Mouse (Mus musculus) embryonic facial prominence, embryonic 13.5 days (tissue): ENCODE results near the gene Acod1. TPM values are rescaled to one million over a fixed set of nuclear protein-coding genes. Genes with fewer than 3 reads are reported as not detected.

ENCODE experiments used
- ATAC-seq: fragments of 200-750 bp; cut with Nextera tagmentation; 2 replicates; pipeline ENCODE4 v1.8.0; 2017; ENCODE audit warnings: low read depth; ENCODE audit not compliant: insufficient number of reproducible peaks, insufficient read depth, low FRiP score, low TSS enrichment
- H3K27ac ChIP-seq: fragments of 300-500 bp; sonication (generic); 2 replicates; pipeline ENCODE4 v1.5.1; 2015; ENCODE audit warnings: moderate library complexity, mild to moderate bottlenecking, inconsistent platforms
- H3K27me3 ChIP-seq: fragments of 300-500 bp; sonication (generic); 2 replicates; pipeline ENCODE4 v1.6.1; 2015; ENCODE audit warnings: mild to moderate bottlenecking, inconsistent platforms
- H3K36me3 ChIP-seq: fragments of 300-500 bp; sonication (generic); 2 replicates; pipeline ENCODE4 v1.6.1; 2015; ENCODE audit warnings: mild to moderate bottlenecking, inconsistent platforms
- H3K4me1 ChIP-seq: fragments of 300-500 bp; sonication (generic); 2 replicates; pipeline ENCODE4 v1.6.1; 2015; ENCODE audit warnings: inconsistent platforms
- H3K4me2 ChIP-seq: fragments of 300-500 bp; sonication (generic); 2 replicates; pipeline ENCODE4 v1.6.1; 2015; ENCODE audit warnings: moderate library complexity, mild to moderate bottlenecking, inconsistent platforms
- H3K4me3 ChIP-seq: fragments of 300-500 bp; sonication (generic); 2 replicates; pipeline ENCODE4 v1.5.1; 2015; ENCODE audit warnings: mild to moderate bottlenecking, inconsistent platforms
- H3K9ac ChIP-seq: fragments of 300-500 bp; sonication (generic); 2 replicates; pipeline ENCODE4 v1.6.1; 2015; ENCODE audit warnings: mild to moderate bottlenecking, inconsistent platforms
- H3K9me3 ChIP-seq: fragments of 300-500 bp; sonication (generic); 2 replicates; pipeline ENCODE4 v1.6.1; 2016; ENCODE audit warnings: inconsistent platforms
- WGBS: fragments of 180-500 bp; shearing (Covaris S2); methylation state at CpG from one replicate; pipeline ENCODE4 v1.1.7; 2015; ENCODE audit warnings: mixed read lengths; 5-methylcytosine and 5-hydroxymethylcytosine counted together
- polyA plus RNA-seq: library from polyadenylated mRNA; unstranded; fragments of >200 nt; fragmentation: Nextera tagmentation; extraction: Ambion mirVana; gene quantifications from 2 replicates; pipeline ENCODE4 v1.2.1, GENCODE M21; 2015

Gene Acod1
- polyA plus RNA-seq, result not detected in 2 replicates

DNA sequence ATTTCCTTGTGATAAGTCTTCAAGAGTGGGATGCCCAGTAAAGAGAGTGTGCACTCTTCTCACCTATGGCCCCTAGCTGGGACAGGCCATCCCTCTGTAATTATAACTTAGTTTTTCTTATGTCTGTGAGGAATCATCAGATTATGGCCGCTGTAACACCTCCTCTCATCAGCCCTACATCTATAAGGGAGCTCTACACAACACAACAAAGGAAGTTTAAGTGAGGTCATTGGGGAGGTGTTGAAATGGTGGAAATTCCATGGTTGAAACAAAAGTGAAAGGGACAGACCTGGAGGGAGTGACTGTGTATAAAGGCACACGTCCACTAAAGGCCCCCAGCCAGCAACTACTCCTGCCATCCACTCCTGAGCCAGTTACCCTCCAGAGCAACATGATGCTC, at the start of gene Acod1:
Gene Acod1 (plus strand): TSS at position 301 of the 400 bp plus-strand sequence.
- WGBS, result 84% methylated on average over 2 of the region's 2 CpGs
- no peak within 1 kb of the TSS for H3K9ac ChIP-seq
- H3K4me2 ChIP-seq, result no peak within 1 kb of the TSS
- H3K4me1 ChIP-seq, result peaks cover 7% of the 10 kb centered on the region; the same call in 1 of the 2 replicates
- no peak for ATAC-seq
- H3K27me3 ChIP-seq, result no peaks in the 10 kb centered on the region
- no peak within 1 kb of the TSS for H3K27ac ChIP-seq
- no peak within 1 kb of the TSS for H3K4me3 ChIP-seq
- no peaks in the 10 kb centered on the region for H3K9me3 ChIP-seq
- H3K36me3 ChIP-seq, result no peaks in the 10 kb centered on the region

DNA sequence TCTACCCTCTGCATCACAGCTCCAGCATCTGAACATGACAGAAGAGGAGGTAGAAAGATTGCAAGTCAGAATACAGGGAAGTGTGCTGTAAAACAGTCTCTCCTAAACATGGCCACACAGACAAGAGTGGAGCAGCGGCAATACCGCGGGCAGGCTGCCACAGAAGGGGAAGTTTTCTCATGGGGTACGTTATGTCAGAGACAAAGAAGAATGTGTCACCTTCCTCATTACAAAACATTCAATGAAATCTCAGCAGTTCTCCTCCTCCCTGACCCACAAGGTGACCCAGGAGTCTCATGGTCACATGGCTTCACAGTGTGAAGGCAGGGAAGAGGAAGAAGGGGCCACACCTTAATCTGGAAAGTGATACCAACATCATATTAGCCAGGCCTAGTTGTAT, 39.0 kb upstream of the Acod1 start:
- H3K9ac ChIP-seq, result no peak overlapping the region
- no peak for ATAC-seq
- no peak overlapping the region for H3K4me2 ChIP-seq
- H3K36me3 ChIP-seq, result no peaks in the 10 kb centered on the region
- no peaks in the 10 kb centered on the region for H3K9me3 ChIP-seq
- H3K4me1 ChIP-seq, result peaks cover 2% of the 10 kb centered on the region; the same call in 1 of the 2 replicates
- no peak overlapping the region for H3K27ac ChIP-seq
- WGBS, result 89% methylated on average over 4 of the region's 4 CpGs
- H3K27me3 ChIP-seq, result no peaks in the 10 kb centered on the region
- H3K4me3 ChIP-seq, result no peak overlapping the region

DNA sequence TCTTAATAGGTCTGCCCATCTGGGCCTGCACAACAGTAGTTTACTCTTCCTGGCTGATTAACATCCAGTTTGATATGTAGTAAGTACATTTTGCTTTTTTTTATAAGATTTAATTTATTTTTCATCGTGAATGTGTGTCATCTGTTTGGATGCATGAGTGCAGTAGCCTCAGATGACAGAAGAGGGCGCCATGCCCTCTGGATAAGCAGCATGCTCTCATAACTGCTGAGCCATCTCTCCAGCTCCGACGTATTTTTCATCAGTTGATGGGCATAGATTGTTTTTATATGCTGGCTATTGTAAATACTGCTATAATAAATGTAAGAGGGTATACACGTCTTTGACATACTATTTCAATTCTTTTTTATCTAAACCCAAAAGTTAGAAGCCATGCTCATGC, 35.0 kb upstream of the Acod1 start:
- Histone ChIP-seq H3K36me3 (no peaks in the 10 kb centered on the region), H3K27ac (no peak overlapping the region), H3K4me1 (peaks cover 4% of the 10 kb centered on the region; the same call in 1 of the 2 replicates), H3K4me3 (no peak overlapping the region), H3K9me3 (no peaks in the 10 kb centered on the region), H3K9ac (no peak overlapping the region), H3K27me3 (no peaks in the 10 kb centered on the region), H3K4me2 (no peak overlapping the region)
- ATAC-seq, result no peak
- 35% methylated on average over 5 of the region's 5 CpGs for WGBS

DNA sequence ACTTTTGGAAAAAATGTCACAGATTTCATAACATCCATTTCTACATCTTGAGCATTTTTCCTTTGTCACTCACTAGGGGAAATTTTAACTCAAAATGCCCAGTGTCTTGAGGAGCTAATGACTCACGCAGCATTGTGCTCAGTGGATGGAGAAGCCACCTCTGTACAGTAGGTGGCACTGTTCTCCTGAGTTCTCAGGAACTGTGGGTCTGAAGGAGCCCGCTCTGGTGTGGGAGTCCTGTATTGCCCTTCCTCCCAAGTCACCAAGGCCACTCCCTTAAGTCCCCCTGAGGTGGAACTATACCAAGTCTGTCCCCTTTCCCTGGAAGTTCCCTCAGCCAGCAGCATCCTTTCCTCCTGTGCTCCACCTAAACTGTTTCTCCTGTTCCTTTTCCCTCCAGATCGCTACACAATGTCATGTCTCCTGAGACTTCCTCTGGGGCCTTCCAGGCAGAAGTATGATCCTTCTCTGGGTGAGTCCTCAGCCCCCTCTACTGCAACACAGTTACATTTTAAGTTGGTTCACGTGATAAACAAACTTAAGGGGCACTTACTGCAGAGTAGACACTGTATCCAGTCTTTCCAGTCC, 34.1 kb upstream of the Acod1 start:
- no peak for ATAC-seq
- Histone ChIP-seq H3K9ac (no peak overlapping the region), H3K27me3 (no peaks in the 10 kb centered on the region), H3K4me3 (no peak overlapping the region), H3K4me1 (peaks cover 4% of the 10 kb centered on the region; the same call in 1 of the 2 replicates), H3K9me3 (no peaks in the 10 kb centered on the region), H3K4me2 (no peak overlapping the region; the same call in 1 of the 2 replicates), H3K36me3 (no peaks in the 10 kb centered on the region), H3K27ac (no peak overlapping the region)
- WGBS, result 24% methylated on average over 4 of the region's 4 CpGs

DNA sequence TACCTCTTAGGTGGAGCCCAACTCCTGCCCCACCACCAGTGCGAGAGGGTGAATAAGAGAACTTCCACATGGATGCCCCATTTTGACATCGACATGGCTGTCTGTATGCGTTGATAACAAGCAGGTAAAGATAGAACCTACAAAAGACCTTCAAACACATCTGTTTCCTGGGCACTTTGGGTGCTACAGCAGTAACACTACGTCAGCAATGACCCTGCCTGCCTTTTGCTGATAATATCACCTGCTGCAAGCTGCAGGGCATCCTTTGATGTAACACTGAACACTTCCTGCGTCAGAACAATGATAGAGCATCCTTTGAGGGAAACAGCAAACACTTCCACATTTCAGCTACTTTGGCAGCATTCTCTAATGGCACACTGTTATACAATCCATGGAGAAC, 29.8 kb upstream of the Acod1 start:
- Histone ChIP-seq H3K27me3 (no peaks in the 10 kb centered on the region), H3K9ac (no peak overlapping the region), H3K27ac (no peak overlapping the region), H3K4me3 (no peak overlapping the region), H3K9me3 (no peaks in the 10 kb centered on the region), H3K4me1 (peaks cover 7% of the 10 kb centered on the region; the same call in 1 of the 2 replicates), H3K36me3 (no peaks in the 10 kb centered on the region), H3K4me2 (no peak overlapping the region)
- ATAC-seq, result no peak
- WGBS, result 66% methylated on average over 5 of the region's 5 CpGs

DNA sequence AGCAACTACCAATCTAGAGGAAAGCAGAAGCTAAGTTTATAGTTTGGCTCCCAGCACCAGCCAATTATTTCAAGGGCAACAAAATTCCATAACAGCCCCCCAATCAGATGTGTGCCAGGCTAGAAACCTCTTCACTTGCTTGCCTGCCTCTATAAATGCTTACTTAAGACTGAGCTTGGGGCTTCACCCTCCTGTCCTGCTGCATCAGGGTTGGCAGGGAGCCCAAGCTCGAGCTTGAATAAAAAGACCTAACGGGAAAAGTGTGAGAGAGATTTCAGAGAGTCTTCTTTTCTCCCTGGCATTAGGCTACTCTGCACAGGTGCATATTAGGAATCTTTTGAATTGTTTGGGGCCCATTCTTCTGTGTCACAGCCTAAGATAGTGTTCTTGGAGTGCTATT, 26.7 kb upstream of the Acod1 start:
- H3K9ac ChIP-seq, result no peak overlapping the region
- no peak for ATAC-seq
- no peak overlapping the region for H3K27ac ChIP-seq
- 0 out of 2 replicates have a peak, but pooled peaks cover 3% of the 10 kb centered on the region for H3K4me1 ChIP-seq
- H3K27me3 ChIP-seq, result no peaks in the 10 kb centered on the region
- no peaks in the 10 kb centered on the region for H3K9me3 ChIP-seq
- H3K4me2 ChIP-seq, result no peak overlapping the region
- no peak overlapping the region for H3K4me3 ChIP-seq
- 59% methylated on average over 2 of the region's 2 CpGs for WGBS
- H3K36me3 ChIP-seq, result no peaks in the 10 kb centered on the region

DNA sequence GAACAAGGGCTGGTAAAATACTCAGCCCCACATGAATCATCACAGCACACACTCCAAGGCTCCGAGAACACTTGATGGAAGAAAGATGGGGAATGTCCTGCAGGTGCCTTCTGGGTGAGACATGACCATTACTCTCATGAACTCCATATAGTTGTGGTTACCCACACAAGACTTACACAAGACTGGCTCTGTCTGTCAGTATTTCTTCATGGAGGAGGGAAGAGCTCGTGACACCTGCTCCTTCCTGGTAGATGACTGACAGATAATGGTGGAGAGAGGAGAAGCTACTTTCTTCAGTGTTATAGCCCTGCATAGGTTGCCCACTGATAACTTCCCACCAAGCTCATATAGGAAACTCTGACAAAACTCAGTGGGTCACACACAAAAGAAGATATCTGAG, 17.6 kb upstream of the Acod1 start:
- Histone ChIP-seq H3K27me3 (no peaks in the 10 kb centered on the region), H3K4me1 (no peaks in the 10 kb centered on the region), H3K27ac (no peak overlapping the region), H3K9me3 (no peaks in the 10 kb centered on the region), H3K9ac (no peak overlapping the region), H3K4me2 (no peak overlapping the region), H3K36me3 (no peaks in the 10 kb centered on the region), H3K4me3 (no peak overlapping the region)
- WGBS, result 83% methylated on average over 2 of the region's 2 CpGs
- ATAC-seq, result no peak

DNA sequence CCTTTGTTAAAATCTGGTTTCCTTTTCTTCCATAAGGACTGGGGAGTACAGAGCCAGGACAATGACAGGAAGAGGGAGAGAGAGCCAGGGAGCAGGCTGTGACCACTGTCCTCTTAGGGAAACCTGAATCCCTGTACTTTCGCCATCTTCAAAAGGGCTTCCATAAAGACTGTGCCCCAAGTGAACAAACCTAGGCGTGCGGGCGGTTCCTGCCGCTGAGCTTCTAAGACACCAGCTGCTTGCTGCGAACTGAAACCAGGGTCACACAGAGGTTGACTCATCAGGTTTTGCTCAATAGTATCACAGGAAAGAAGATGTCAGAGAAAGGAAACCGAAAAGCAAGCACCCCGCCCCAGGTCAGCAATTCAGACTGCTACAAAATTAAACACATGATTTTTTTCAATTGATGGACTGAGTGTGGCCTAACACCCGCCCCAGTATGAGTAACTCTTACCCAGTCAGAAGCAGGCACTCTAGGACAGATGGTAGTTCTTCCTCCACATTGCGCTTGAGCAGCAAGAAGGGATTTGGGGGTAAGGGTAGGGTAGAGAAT, 13.4 kb upstream of the Acod1 start:
- WGBS, result 72% methylated on average over 10 of the region's 10 CpGs
- Histone ChIP-seq H3K27ac (no peak overlapping the region), H3K9me3 (no peaks in the 10 kb centered on the region), H3K4me1 (no peaks in the 10 kb centered on the region), H3K27me3 (no peaks in the 10 kb centered on the region), H3K36me3 (no peaks in the 10 kb centered on the region), H3K4me2 (no peak overlapping the region), H3K4me3 (no peak overlapping the region), H3K9ac (no peak overlapping the region)
- no peak for ATAC-seq

DNA sequence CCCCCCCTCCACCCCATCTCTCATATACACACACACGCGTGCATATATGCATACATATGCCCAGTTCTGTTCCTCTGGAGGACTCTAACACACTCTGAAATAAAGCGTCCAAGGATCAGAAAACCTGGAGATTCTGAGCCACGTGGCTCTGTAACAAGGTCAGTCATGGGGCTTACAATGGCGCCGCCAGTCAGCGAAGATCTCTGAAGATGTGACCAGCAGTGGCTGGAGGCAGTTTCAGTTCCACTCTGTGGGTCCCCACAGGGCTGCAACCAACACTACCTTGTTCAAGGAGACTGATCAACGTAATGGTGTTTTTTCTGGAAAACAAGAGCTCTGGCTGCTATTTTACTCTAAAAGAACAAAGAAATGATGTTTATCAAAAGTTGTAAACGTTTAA, 12.7 kb upstream of the Acod1 start:
- no peaks in the 10 kb centered on the region for H3K36me3 ChIP-seq
- H3K4me1 ChIP-seq, result no peaks in the 10 kb centered on the region
- H3K9ac ChIP-seq, result no peak overlapping the region
- no peak for ATAC-seq
- WGBS, result 85% methylated on average over 9 of the region's 9 CpGs
- H3K4me2 ChIP-seq, result no peak overlapping the region
- no peaks in the 10 kb centered on the region for H3K9me3 ChIP-seq
- no peak overlapping the region for H3K27ac ChIP-seq
- no peaks in the 10 kb centered on the region for H3K27me3 ChIP-seq
- no peak overlapping the region for H3K4me3 ChIP-seq

DNA sequence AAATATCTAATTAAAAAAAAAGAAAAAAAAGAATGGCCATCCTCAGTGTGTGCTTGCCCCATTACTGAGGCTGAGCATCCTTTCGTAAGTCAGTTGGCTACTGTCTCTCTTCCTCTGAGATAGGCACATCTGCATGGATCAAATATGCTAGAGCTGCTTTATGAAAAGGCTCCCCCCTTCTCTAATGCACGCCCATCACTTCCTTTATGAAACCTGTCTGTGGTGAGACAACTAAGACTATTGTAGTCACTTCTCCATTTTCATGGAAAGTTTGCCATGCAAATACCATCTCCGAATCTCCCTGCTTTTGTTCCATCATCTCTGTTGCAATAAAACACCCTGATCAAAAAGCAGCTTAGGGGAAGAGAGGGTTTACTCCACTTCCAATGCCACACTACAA, 9.8 kb upstream of the Acod1 start:
- no peak overlapping the region for H3K4me2 ChIP-seq
- 87% methylated on average over 3 of the region's 3 CpGs for WGBS
- H3K27me3 ChIP-seq, result no peaks in the 10 kb centered on the region
- H3K9me3 ChIP-seq, result no peaks in the 10 kb centered on the region
- no peak overlapping the region for H3K27ac ChIP-seq
- no peak overlapping the region for H3K9ac ChIP-seq
- no peak for ATAC-seq
- no peak overlapping the region for H3K4me3 ChIP-seq
- no peaks in the 10 kb centered on the region for H3K36me3 ChIP-seq
- no peaks in the 10 kb centered on the region for H3K4me1 ChIP-seq

DNA sequence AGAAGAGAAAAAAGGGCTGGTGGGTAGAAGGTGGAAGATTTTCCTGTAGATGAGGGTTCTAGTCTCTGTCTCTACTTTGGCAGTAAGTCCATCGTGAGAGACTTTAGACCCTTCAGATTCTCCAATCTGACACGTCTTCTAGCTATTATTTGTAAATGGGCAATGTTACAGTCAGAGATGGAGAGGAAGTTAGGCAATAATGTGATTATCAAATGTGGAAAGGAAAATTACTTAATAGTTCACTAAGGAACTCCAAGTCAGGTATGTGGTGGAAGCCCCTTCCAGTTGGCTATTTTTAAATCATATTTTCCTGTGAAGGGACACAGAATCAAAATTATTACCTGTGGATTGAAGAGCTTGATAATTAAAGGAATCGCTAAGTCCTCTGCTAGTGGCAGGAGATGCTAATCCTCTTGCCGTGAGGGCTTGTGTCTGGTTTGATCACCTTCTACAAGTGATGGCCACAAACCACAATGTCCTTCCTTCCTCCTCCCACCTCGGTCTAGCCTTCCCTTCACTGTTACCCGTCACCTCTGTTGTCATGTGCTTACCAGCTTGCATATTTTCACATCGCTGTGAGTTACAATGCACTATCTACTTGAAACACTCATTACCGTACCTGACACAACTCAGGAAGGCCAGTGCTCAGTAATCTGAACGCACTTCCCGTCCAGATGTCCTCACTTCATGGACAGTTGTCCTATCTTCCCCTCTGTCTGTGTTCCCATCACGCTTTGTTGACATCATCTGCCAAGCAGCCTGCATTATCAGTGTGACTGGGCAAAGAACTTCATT, 1.7 kb downstream of the Acod1 start:
- 84% methylated on average over 11 of the region's 11 CpGs for WGBS
- H3K36me3 ChIP-seq, result no peaks in the 10 kb centered on the region
- no peak overlapping the region for H3K27ac ChIP-seq
- H3K27me3 ChIP-seq, result no peaks in the 10 kb centered on the region
- peaks cover 7% of the 10 kb centered on the region; the same call in 1 of the 2 replicates for H3K4me1 ChIP-seq
- no peak overlapping the region for H3K4me2 ChIP-seq
- H3K4me3 ChIP-seq, result no peak overlapping the region
- no peak overlapping the region for H3K9ac ChIP-seq
- ATAC-seq, result no peak
- H3K9me3 ChIP-seq, result no peaks in the 10 kb centered on the region
